In the genomic region with DNA sequence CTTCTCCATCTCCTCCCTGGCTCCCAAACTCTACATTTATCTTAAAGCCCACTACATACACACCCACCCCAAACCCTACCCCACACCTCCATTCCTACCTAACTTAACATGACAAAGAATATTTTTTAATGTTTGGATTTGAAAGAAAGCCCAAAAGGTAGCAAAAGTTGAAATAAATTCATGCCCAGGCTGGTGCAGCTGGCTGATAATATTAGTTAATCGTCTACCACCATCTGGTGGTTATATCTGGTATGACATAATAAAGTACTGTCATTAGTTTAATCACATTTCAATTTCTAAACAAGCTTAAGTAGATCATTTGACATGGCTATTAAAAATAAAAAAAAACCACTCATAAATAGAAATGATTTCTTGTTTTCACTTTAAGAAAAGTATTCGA, we compare ENCODE assay signal across 9 mouse cellular contexts.
DNase-seq lines count a peak whose midpoint lies in the region; ATAC-seq and TF ChIP-seq lines count a peak whose summit lies in the region.
"Had no signal": no experiment of that assay in that cellular context is flagged by ENCODE, and none has a peak within 500 bp of the region (broad histone marks: within the 10 kb centered on the region; RNA-seq: fewer than 3 reads in every experiment).

No protein-coding gene starts in this region.

- H3K4me2 ChIP-seq in liver, embryonic 14.5 days (ENCODE audit: low read depth) = no peak overlapping the region
- no peak overlapping the region for H3K4me2 ChIP-seq in embryonic facial prominence, embryonic 14.5 days (ENCODE audit: low read depth, low read length)
- no peak overlapping the region for H3K4me2 ChIP-seq in midbrain, postnatal 0 days (ENCODE audit: low read depth, low read length, poor library complexity, severe bottlenecking)

- H3K9me3 ChIP-seq in liver, embryonic 14.5 days (ENCODE audit: control insufficient read depth, low read length) = no peaks in the 10 kb centered on the region
- no peaks in the 10 kb centered on the region for H3K9me3 ChIP-seq in embryonic facial prominence, embryonic 14.5 days (ENCODE audit: control insufficient read depth, low read length)
- no peaks in the 10 kb centered on the region for H3K9me3 ChIP-seq in midbrain, postnatal 0 days (ENCODE audit: low read length)

- no peak overlapping the region for H3K9ac ChIP-seq in liver, embryonic 14.5 days (replicated peaks)
- H3K9ac ChIP-seq in embryonic facial prominence, embryonic 14.5 days (ENCODE audit: low read depth, low read length) = no peak overlapping the region
- H3K9ac ChIP-seq in midbrain, postnatal 0 days (replicated peaks; ENCODE audit: low read length, poor library complexity, severe bottlenecking) = no peak overlapping the region

- no peak for TF ChIP-seq EP300 in liver, embryonic 14.5 days (IDR thresholded peaks at IDR 0.05; ENCODE audit: low read depth)

- 2% methylated on average over 2 of the region's 2 CpGs for WGBS in liver, embryonic 14.5 days (ENCODE audit: insufficient replicate concordance)
- 9% methylated on average over 2 of the region's 2 CpGs for WGBS in embryonic facial prominence, embryonic 14.5 days
- WGBS in midbrain, postnatal 0 days = 6% methylated on average over 2 of the region's 2 CpGs
- WGBS in cerebellum, adult 2 months = 4% methylated on average over 2 of the region's 2 CpGs

- no peak for ATAC-seq in liver, embryonic 14.5 days (ENCODE audit: insufficient read depth)
- no peak for ATAC-seq in embryonic facial prominence, embryonic 14.5 days (ENCODE audit: low read depth)
- no peak for ATAC-seq in midbrain, postnatal 0 days (ENCODE audit: low FRiP score)

- H3K4me3 ChIP-seq in liver, embryonic 14.5 days (ENCODE audit: insufficient read depth in 1 of 2, low read depth in 2 of 2, low read length in 2 of 2) = no peak overlapping the region
- no peak overlapping the region for H3K4me3 ChIP-seq in embryonic facial prominence, embryonic 14.5 days (ENCODE audit: low read depth, low read length)
- no peak overlapping the region for H3K4me3 ChIP-seq in midbrain, postnatal 0 days (ENCODE audit: low read depth, low read length)
- H3K4me3 ChIP-seq in cerebellum, adult 2 months (replicated peaks; ENCODE audit: insufficient read depth, low read depth, low read length) = no peak overlapping the region

- TF ChIP-seq POLR2A in cerebellum, adult 2 months (IDR thresholded peaks at IDR 0.05; ENCODE audit: borderline replicate concordance, insufficient read depth, low read length) = no peak

- no peak overlapping the region for H3K27ac ChIP-seq in liver, embryonic 14.5 days
- no peak overlapping the region for H3K27ac ChIP-seq in embryonic facial prominence, embryonic 14.5 days (replicated peaks; ENCODE audit: low read depth, low read length)
- no peak overlapping the region for H3K27ac ChIP-seq in midbrain, postnatal 0 days (ENCODE audit: low read depth, low read length)
- no peak overlapping the region for H3K27ac ChIP-seq in cerebellum, adult 2 months (ENCODE audit: insufficient read depth, low read length)

- no peaks in the 10 kb centered on the region for H3K4me1 ChIP-seq in liver, embryonic 14.5 days (replicated peaks; ENCODE audit: control insufficient read depth in 2 of 2, insufficient read depth in 2 of 2, low read length in 1 of 2)
- H3K4me1 ChIP-seq in embryonic facial prominence, embryonic 14.5 days (ENCODE audit: control insufficient read depth, insufficient read depth, low read length) = no peaks in the 10 kb centered on the region
- H3K4me1 ChIP-seq in midbrain, postnatal 0 days (ENCODE audit: insufficient read depth, low read length) = no peaks in the 10 kb centered on the region
- H3K4me1 ChIP-seq in cerebellum, adult 2 months (ENCODE audit: control insufficient read depth, insufficient read depth, low read length) = no peaks in the 10 kb centered on the region

- no peaks in the 10 kb centered on the region for H3K36me3 ChIP-seq in liver, embryonic 14.5 days (replicated peaks; ENCODE audit: control insufficient read depth, insufficient read depth, low read depth)
- no peaks in the 10 kb centered on the region for H3K36me3 ChIP-seq in embryonic facial prominence, embryonic 14.5 days (ENCODE audit: control insufficient read depth, insufficient read depth, low read length)
- H3K36me3 ChIP-seq in midbrain, postnatal 0 days (ENCODE audit: insufficient read depth, low read length) = no peaks in the 10 kb centered on the region

- no peak for DNase-seq in liver, embryonic 14.5 days (ENCODE audit: low read depth in 3 of 3, low spot score in 3 of 3)
- DNase-seq in liver = no peak
- DNase-seq in R1 (ENCODE audit: low read depth, low spot score) = peak; percentile 18
- DNase-seq in embryonic facial prominence, embryonic 14.5 days (ENCODE audit: low spot score) = peak; percentile 58
- peak; percentile 80 for DNase-seq in midbrain, postnatal 0 days (ENCODE audit: low spot score)
- no peak for DNase-seq in yolk sac, embryonic 10.5 days (ENCODE audit: low spot score)
- DNase-seq in urinary bladder, adult 2 months (ENCODE audit: low spot score) = no peak
- no peak for DNase-seq in cerebellum, adult 2 months
- DNase-seq: adrenal gland, postnatal 36 days had no signal

- TF ChIP-seq CTCF in liver, embryonic 14.5 days (IDR thresholded peaks at IDR 0.05; ENCODE audit: low read depth) = peak; percentile 18; the same call in 1 of the 2 replicates
- peak; percentile 84 for TF ChIP-seq CTCF in midbrain, postnatal 0 days (IDR thresholded peaks at IDR 0.05)
- no peak for TF ChIP-seq CTCF in cerebellum, adult 2 months (IDR thresholded peaks at IDR 0.05; ENCODE audit: borderline replicate concordance, insufficient read depth, low read depth, low read length)

- no peaks in the 10 kb centered on the region for H3K27me3 ChIP-seq in liver, embryonic 14.5 days (ENCODE audit: control insufficient read depth, insufficient read depth, low read length)
- H3K27me3 ChIP-seq in embryonic facial prominence, embryonic 14.5 days (replicated peaks; ENCODE audit: control insufficient read depth, insufficient read depth, low read length) = no peaks in the 10 kb centered on the region
- H3K27me3 ChIP-seq in midbrain, postnatal 0 days (ENCODE audit: insufficient read depth, low read length) = no peaks in the 10 kb centered on the region
- no peaks in the 10 kb centered on the region for H3K27me3 ChIP-seq in cerebellum, adult 2 months (ENCODE audit: control insufficient read depth, insufficient read depth, low read length)

Comparison
In these comparisons a context has a peak if more than half of its experiments do, and no peak if none do; other contexts are left out.
1. DNase-seq: peak in R1 (single experiment), embryonic facial prominence, embryonic 14.5 days (single experiment) and midbrain, postnatal 0 days (single experiment); none in liver, embryonic 14.5 days (0 of 3), liver (single experiment), yolk sac, embryonic 10.5 days (single experiment), urinary bladder, adult 2 months (single experiment) and cerebellum, adult 2 months (0 of 2).